Mouse (Mus musculus) common myeloid progenitor, adult 5-6 weeks (primary cell): ENCODE data around the gene BC005624. TPM values are rescaled to one million over a fixed set of nuclear protein-coding genes. Genes with fewer than 3 reads are reported as not detected.

Source experiments
- ATAC-seq: replicated peaks from 2 replicates; pipeline ENCODE4 v1.8.0; 2016; ENCODE audit warnings: low read depth, mild to moderate bottlenecking, moderate TSS enrichment, inconsistent platforms; ENCODE audit not compliant: poor library complexity, severe bottlenecking
- total RNA-seq: library from RNA; stranded (forward); fragments of 200-1000, 187-1606 nt; gene quantifications from 2 replicates; pipeline ENCODE4 v1.2.3, GENCODE M21; 2017

BC005624 gene
- total RNA-seq, 1 experiment from 2014 or later, result 69.7 TPM

GRCm38 (mm10) chr2:30985111-30986020, 3.4 kb upstream of the BC005624 start:
- ATAC-seq, result no peak

DNA sequence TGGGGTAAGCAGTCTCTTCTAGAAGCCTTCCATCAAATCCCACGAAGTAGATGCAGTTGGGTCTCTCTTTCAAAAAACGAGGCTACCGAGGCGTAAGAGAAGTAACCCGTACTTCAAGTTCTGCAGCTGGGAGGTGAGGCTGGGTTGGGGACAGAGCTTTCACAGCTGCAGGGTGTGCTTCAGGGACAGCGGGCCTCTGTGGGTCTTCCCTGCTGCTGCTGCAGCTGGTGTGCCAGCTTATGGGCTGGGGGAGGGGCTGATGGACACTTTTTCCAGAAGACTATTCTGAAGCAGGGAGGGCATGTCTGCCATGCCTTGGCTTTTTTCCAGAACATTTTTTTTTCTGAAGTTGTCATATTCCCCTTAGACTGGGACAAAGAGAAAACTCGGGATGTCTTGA, 1.0 kb upstream of the BC005624 start:
- no peak for ATAC-seq

DNA sequence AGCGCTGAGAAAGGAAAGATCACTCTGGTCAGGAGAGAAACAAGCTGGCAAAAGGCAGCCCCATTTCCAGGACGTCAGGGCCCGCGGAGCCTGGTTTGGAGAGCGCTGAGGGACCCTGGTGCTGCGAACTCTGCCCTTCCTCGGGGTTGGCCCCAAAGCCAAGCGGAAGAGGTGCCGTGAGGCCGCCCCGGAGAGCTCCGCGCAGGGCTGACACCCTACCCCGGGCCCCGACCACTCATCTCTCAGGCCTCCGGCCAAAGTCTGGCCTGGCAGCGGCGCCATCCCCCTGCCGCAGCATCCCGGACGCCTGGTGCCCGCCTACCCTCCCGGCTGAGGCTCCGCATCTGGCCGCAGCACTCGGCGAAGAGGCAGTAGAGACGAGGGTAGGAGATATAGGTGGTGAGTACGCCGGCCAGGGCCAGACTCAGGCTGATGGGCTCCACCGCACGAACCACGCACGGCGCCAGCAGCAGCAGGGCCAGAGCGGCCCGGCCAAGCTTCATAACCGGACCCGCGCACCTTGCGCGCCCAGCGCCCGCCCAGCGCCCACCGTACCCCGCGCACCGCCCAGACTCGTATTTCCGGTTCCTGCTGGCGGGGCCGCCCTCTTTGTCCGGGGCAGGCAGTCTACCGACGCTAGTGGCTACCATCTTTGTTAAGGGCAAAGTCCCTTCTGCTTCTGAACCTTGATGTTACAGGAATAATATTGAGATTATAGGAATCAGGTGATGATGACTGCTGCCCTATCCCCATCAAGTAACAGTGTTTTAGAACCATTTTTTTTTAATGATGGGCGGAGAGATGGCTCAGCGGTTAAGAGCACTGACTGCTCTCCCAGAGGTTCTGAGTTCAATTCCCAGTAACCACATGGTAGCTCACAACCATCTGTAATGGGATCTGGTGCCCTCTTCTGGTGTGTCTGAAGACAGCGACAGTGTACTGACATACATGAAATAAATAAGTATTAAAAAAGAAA, 14.4 kb downstream of the BC005624 start, which contains the start of gene Tor1a:
Gene Tor1a, minus strand, starts transcription at position 582 of the 976 bp plus-strand sequence.
- ATAC-seq, result peak; percentile 89

GRCm38 (mm10) chr2:30966826-30967225, 15.2 kb downstream of the BC005624 start:
- peak; percentile 45 for ATAC-seq

- ATAC-seq, result no peak
Observed at GRCm38 (mm10) chr2:30965627-30966026, 16.4 kb downstream of the BC005624 start.

GRCm38 (mm10) chr2:30962570-30963254, 19.3 kb downstream of the BC005624 start:
- ATAC-seq, result no peak

DNA sequence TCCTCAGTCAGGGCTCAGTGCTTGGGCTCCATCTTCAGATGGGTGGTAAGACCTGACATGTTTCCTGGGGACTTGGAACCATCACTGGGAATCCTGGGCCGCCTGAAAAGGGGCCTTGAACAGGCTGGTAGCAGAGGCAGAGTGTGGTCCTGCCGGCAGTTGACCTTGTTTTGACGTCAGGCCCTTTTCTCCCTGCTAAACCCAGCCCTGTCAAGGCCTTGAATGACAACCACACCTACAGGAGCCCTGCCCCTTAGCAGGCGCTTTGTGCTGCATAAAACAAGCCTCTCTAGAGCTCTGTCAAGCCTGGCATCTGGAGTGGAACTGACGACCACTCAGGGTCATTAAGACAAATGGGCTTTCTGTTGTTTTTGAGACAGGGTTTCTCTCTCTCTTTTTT, 22.1 kb downstream of the BC005624 start:
- no peak for ATAC-seq

DNA sequence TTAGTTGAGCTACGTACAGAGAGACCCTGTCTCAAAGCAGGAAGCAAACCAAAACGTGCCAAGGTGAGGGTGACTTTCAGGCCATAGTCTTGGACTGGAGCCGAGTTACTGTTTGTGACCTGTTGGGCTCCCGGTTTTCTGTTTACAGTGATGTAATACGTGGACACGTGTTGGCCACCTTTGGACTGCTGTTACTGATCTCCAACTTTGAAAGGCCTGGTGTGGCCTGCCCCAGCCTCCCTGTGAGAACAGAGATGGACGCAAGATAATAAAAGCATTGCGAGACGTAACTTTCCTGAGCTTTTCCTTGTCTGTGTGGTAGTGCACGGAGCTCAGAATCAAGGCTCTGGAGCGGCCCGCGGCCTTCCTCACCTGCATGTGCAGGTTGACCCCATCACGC, 23.3 kb downstream of the BC005624 start:
- ATAC-seq, result no peak

DNA sequence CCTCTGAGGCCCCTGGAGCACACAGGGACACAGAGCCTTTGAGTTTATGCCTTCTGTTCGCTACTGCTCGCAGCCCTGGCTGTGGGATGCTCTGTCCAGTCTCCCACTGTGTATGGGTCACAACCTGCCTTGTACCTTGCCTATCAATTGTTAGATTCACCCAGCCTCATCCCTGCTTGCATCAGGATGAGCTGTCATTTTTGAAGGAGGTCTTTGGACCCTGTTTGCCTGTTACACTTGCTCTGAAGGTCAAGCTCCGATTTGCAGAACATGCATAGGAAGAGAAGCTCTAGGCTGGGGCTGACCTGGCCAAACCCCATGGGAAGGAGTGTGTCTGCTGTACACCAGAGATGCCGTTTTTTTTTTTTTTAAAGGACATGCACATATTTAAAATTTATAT, 24.5 kb downstream of the BC005624 start:
- no peak for ATAC-seq

- ATAC-seq, result peak; percentile 48; the same call in 1 of the 2 replicates
Observed at GRCm38 (mm10) chr2:30954797-30955196, 27.2 kb downstream of the BC005624 start.

DNA sequence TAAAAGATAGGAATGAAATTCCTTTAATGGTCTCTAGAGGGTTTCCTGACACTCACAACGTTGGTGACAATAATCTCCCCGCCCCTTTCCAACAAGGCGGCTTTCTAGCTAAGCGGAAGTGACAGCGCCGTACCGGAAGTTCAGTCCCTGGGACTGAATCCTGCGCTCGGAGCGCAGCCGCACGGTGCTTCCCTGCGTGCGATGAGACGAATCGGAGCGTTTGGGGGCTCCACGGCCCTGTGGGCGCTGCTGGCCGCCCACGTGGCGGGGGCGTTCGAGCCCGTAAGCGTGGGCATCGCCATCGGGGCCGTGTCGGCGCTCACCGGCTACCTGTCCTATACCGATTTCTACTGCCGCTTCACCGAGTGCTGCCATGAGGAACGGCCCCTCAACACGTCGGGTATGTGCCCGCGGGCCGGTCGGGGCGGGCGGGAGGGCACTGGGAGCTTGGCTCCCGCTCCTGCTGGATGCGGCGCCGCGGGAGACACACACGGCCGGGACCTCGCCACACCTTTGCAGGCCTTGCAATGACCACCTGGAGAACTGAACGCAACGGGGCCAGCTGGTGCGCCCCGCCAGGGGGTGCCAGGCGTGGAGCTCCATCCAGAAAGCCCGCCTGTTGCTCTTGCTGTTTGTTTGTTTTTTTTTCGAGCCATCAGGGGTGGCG, 29.0 kb downstream of the BC005624 start, which contains the start of gene Tor1b:
Gene Tor1b, plus strand, starts transcription at position 136 of the 667 bp plus-strand sequence.
- ATAC-seq, result peak; percentile 96

DNA sequence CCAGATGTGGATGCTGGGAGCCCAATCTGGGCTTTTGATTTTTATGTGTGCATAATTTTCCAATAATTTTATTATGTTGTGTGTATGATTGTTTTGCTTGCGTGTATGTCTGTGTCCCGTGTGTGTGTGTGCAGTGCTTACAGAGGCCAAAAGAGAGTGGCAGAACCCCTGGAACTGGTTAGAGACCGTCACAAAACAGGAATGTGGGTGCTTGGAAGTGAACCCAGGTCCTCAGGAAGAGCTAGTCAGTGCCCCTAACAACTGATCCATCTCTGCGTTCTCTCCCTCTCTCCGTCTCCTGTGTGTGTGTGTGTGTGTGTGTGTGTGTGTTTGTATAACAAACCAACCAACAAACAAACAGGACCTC, 29.6 kb downstream of the BC005624 start:
- no peak for ATAC-seq

GRCm38 (mm10) chr2:30942603-30943011, 39.4 kb downstream of the BC005624 start:
- peak; percentile 98 for ATAC-seq

- 0 out of 2 replicates have a peak, but pooled peaks have one; percentile 34 for ATAC-seq
Observed at GRCm38 (mm10) chr2:30942116-30942515, 39.9 kb downstream of the BC005624 start.

GRCm38 (mm10) chr2:30941586-30941985, 40.4 kb downstream of the BC005624 start:
- ATAC-seq, result no peak

GRCm38 (mm10) chr2:30938574-30938991, 43.4 kb downstream of the BC005624 start:
- no peak for ATAC-seq

GRCm38 (mm10) chr2:30937731-30938130, 44.3 kb downstream of the BC005624 start:
- ATAC-seq, result no peak

GRCm38 (mm10) chr2:30936808-30937207, 45.2 kb downstream of the BC005624 start:
- ATAC-seq, result no peak

DNA sequence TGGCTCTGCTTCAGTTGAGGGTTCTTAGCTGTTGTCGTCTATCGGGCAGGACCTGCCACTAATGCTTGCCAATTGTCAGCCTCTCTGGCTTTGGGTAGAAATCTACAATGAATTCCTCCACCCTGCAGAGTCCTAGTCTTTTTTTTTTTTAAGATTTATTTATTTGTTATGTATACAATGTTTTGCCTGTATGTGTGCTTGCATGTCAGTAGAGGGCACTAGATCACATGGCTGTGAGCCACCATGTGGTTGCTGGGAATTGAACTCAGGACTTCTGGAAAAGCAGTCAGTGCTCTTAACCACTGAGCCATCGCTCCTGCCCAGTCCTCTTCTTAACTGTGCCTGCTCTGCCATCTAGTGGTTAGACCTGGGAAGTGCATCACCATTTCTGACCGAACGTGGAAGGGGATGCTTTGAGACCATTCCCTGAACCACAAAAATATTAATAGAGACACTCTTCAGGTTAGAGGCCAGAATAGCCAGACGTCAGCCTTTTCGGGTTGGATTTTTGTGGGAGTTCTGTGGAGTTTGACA, 48.0 kb downstream of the BC005624 start:
- ATAC-seq, result peak; percentile 75
